Comparison of ENCODE assay signal across 22 mouse cellular contexts in genomic region chr4:108841920-108842578, GRCm38 (mm10). TPM values are rescaled to one million over a fixed set of nuclear protein-coding genes. Genes with fewer than 3 reads are reported as not detected.
DNase-seq lines count a peak whose midpoint lies in the region; ATAC-seq and TF ChIP-seq lines count a peak whose summit lies in the region.
"Had no signal": no experiment of that assay in that cellular context is flagged by ENCODE, and none has a peak within 500 bp of the region (broad histone marks: within the 10 kb centered on the region; RNA-seq: fewer than 3 reads in every experiment).

No protein-coding gene starts in this region.

- no peak for ATAC-seq in heart, embryonic 15.5 days (replicated peaks; ENCODE audit: insufficient number of reproducible peaks, insufficient read depth, low FRiP score, low read depth)
- ATAC-seq in heart, embryonic 12.5 days (ENCODE audit: insufficient number of reproducible peaks, low FRiP score) = no peak
- ATAC-seq in liver, postnatal 0 days = peak; percentile 79
- ATAC-seq in liver, embryonic 11.5 days (replicated peaks; ENCODE audit: low FRiP score) = no peak
- peak; percentile 65; the same call in 1 of the 2 replicates for ATAC-seq in stomach, embryonic 15.5 days (ENCODE audit: insufficient read depth, low FRiP score, low read depth)
- ATAC-seq: activated CD4-positive, CD25-positive, alpha-beta regulatory T cell, adult 4 months; forebrain, embryonic 13.5 days; forebrain, postnatal 0 days; Patski had no signal

- H3K4me2 ChIP-seq in heart, embryonic 15.5 days = no peak overlapping the region
- no peak overlapping the region for H3K4me2 ChIP-seq in heart, embryonic 12.5 days
- no peak overlapping the region for H3K4me2 ChIP-seq in liver, postnatal 0 days (ENCODE audit: low read depth, low read length)
- no peak overlapping the region for H3K4me2 ChIP-seq in liver, embryonic 11.5 days
- H3K4me2 ChIP-seq in stomach, embryonic 15.5 days = no peak overlapping the region
- H3K4me2 ChIP-seq: embryonic facial prominence, embryonic 13.5 days; forebrain, embryonic 13.5 days; heart, embryonic 11.5 days; hindbrain, embryonic 14.5 days had no signal

- H3K27ac ChIP-seq in heart, embryonic 15.5 days = 0 out of 2 replicates have a peak overlapping the region, but pooled peaks have one; percentile 0
- no peak overlapping the region for H3K27ac ChIP-seq in heart, embryonic 12.5 days (ENCODE audit: poor library complexity, severe bottlenecking)
- H3K27ac ChIP-seq in liver, postnatal 0 days (ENCODE audit: low read depth) = peak overlapping the region; percentile 76
- H3K27ac ChIP-seq in liver, embryonic 11.5 days (ENCODE audit: low read depth, low read length) = no peak overlapping the region
- H3K27ac ChIP-seq in stomach, embryonic 15.5 days = no peak overlapping the region
- H3K27ac ChIP-seq: embryonic facial prominence, embryonic 13.5 days; forebrain, embryonic 13.5 days; heart, adult 2 months; hindbrain, embryonic 14.5 days had no signal

- no peaks in the 10 kb centered on the region for H3K36me3 ChIP-seq in heart, embryonic 15.5 days
- H3K36me3 ChIP-seq in heart, embryonic 12.5 days = peaks cover 10% of the 10 kb centered on the region
- H3K36me3 ChIP-seq in liver, postnatal 0 days (replicated peaks; ENCODE audit: insufficient read depth, low read length) = no peaks in the 10 kb centered on the region
- H3K36me3 ChIP-seq in liver, embryonic 11.5 days (ENCODE audit: control insufficient read depth, insufficient read depth, low read length) = peaks cover 2% of the 10 kb centered on the region; the same call in 1 of the 2 replicates
- no peaks in the 10 kb centered on the region for H3K36me3 ChIP-seq in stomach, embryonic 15.5 days

- no peak overlapping the region for H3K9ac ChIP-seq in heart, embryonic 15.5 days
- H3K9ac ChIP-seq in heart, embryonic 12.5 days = no peak overlapping the region
- no peak overlapping the region for H3K9ac ChIP-seq in liver, postnatal 0 days (replicated peaks)
- H3K9ac ChIP-seq in liver, embryonic 11.5 days (ENCODE audit: low read depth, low read length) = no peak overlapping the region
- H3K9ac ChIP-seq in stomach, embryonic 15.5 days = no peak overlapping the region
- H3K9ac ChIP-seq: embryonic facial prominence, embryonic 13.5 days; forebrain, embryonic 13.5 days; forebrain, postnatal 0 days; hindbrain, embryonic 14.5 days had no signal

- WGBS in heart, embryonic 15.5 days = 58% methylated on average over 7 of the region's 7 CpGs
- 74% methylated on average over 7 of the region's 7 CpGs for WGBS in heart, embryonic 12.5 days
- 61% methylated on average over 7 of the region's 7 CpGs for WGBS in liver, postnatal 0 days (ENCODE audit: insufficient replicate concordance)
- WGBS in liver, embryonic 11.5 days = 74% methylated on average over 7 of the region's 7 CpGs
- 65% methylated on average over 7 of the region's 7 CpGs for WGBS in stomach, embryonic 15.5 days

- DNase-seq in liver, postnatal 0 days = peak; percentile 38
- DNase-seq in liver, embryonic 11.5 days (ENCODE audit: low spot score) = no peak
- no peak for DNase-seq in frontal cortex, postnatal 25 days (ENCODE audit: low spot score in 2 of 2)
- no peak for DNase-seq in frontal cortex, postnatal 10 days (ENCODE audit: low spot score in 2 of 2)
- DNase-seq: adrenal gland, postnatal 14 days; cerebellum, adult 11-12 months; cerebellum, adult 9-11 months; cerebellum, postnatal 36 days; forebrain, postnatal 0 days; gastrocnemius, postnatal 10 days; heart, adult 2 months; heart, postnatal 14 days had no signal

- H3K4me1 ChIP-seq in heart, embryonic 15.5 days (replicated peaks) = peaks cover 24% of the 10 kb centered on the region
- H3K4me1 ChIP-seq in heart, embryonic 12.5 days (replicated peaks) = peaks cover 20% of the 10 kb centered on the region
- H3K4me1 ChIP-seq in liver, postnatal 0 days (ENCODE audit: insufficient read depth) = peaks cover 4% of the 10 kb centered on the region; the same call in 1 of the 2 replicates
- peaks cover 4% of the 10 kb centered on the region; the same call in 1 of the 2 replicates for H3K4me1 ChIP-seq in liver, embryonic 11.5 days (replicated peaks; ENCODE audit: control insufficient read depth, insufficient read depth, low read length)
- no peaks in the 10 kb centered on the region for H3K4me1 ChIP-seq in stomach, embryonic 15.5 days

- no peaks in the 10 kb centered on the region for H3K9me3 ChIP-seq in heart, embryonic 15.5 days (replicated peaks)
- H3K9me3 ChIP-seq in heart, embryonic 12.5 days (replicated peaks) = no peaks in the 10 kb centered on the region
- no peaks in the 10 kb centered on the region for H3K9me3 ChIP-seq in liver, postnatal 0 days (ENCODE audit: low read length)
- no peaks in the 10 kb centered on the region for H3K9me3 ChIP-seq in liver, embryonic 11.5 days (ENCODE audit: control insufficient read depth, low read length)
- no peaks in the 10 kb centered on the region for H3K9me3 ChIP-seq in stomach, embryonic 15.5 days
- H3K9me3 ChIP-seq: embryonic facial prominence, embryonic 13.5 days; forebrain, embryonic 13.5 days; hindbrain, embryonic 10.5 days had no signal

- H3K4me3 ChIP-seq in heart, embryonic 15.5 days = no peak overlapping the region
- H3K4me3 ChIP-seq in heart, embryonic 12.5 days = no peak overlapping the region
- H3K4me3 ChIP-seq in liver, postnatal 0 days (ENCODE audit: low read depth, low read length) = no peak overlapping the region
- no peak overlapping the region for H3K4me3 ChIP-seq in liver, embryonic 11.5 days (ENCODE audit: low read depth, low read length)
- no peak overlapping the region for H3K4me3 ChIP-seq in stomach, embryonic 15.5 days (replicated peaks)
- H3K4me3 ChIP-seq: embryonic facial prominence, embryonic 13.5 days; forebrain, embryonic 13.5 days; heart, adult 2 months; hindbrain, embryonic 10.5 days had no signal

- no peaks in the 10 kb centered on the region for H3K27me3 ChIP-seq in heart, embryonic 15.5 days
- no peaks in the 10 kb centered on the region for H3K27me3 ChIP-seq in heart, embryonic 12.5 days (replicated peaks)
- H3K27me3 ChIP-seq in liver, postnatal 0 days (ENCODE audit: insufficient read depth, low read length) = no peaks in the 10 kb centered on the region
- H3K27me3 ChIP-seq in liver, embryonic 11.5 days (replicated peaks; ENCODE audit: control insufficient read depth, insufficient read depth, low read length) = no peaks in the 10 kb centered on the region
- no peaks in the 10 kb centered on the region for H3K27me3 ChIP-seq in stomach, embryonic 15.5 days (replicated peaks)
- H3K27me3 ChIP-seq: embryonic facial prominence, embryonic 13.5 days; forebrain, embryonic 13.5 days; Patski had no signal

- TF ChIP-seq CTCF in liver, postnatal 0 days (IDR thresholded peaks at IDR 0.05; ENCODE audit: low read depth) = no peak

- TF ChIP-seq EP300 in liver, postnatal 0 days (IDR thresholded peaks at IDR 0.05; ENCODE audit: low read depth) = no peak

RNA-seq across cellular contexts. Expression of gene Kti12, which starts 5.5 kb away (rescaled TPM):
- polyA plus RNA-seq in heart, embryonic 15.5 days (2015; fragmentation: Nextera tagmentation; extraction: Ambion mirVana) = 21.3 and 28.2 TPM in 2 replicates
- 25.9 and 30.8 TPM in 2 replicates for polyA plus RNA-seq in heart, embryonic 12.5 days (2016; fragmentation: Nextera tagmentation; extraction: Ambion mirVana)
- polyA plus RNA-seq in liver, postnatal 0 days (2015; fragmentation: Nextera tagmentation; extraction: Ambion mirVana) = 27.6 and 29.6 TPM in 2 replicates
- 94.2 and 101 TPM in 2 replicates for polyA plus RNA-seq in liver, embryonic 11.5 days (2014; fragmentation: Nextera tagmentation; extraction: Ambion mirVana)
- 54.8 TPM in 2 replicates for polyA plus RNA-seq in stomach, embryonic 15.5 days (2015; fragmentation: Nextera tagmentation; extraction: Ambion mirVana)

RNA-seq across cellular contexts. Expression of gene A730015C16Rik, which starts 6.4 kb away (rescaled TPM):
- 1.3 and 1.8 TPM in 2 replicates for polyA plus RNA-seq in heart, embryonic 15.5 days (2015; fragmentation: Nextera tagmentation; extraction: Ambion mirVana)
- polyA plus RNA-seq in heart, embryonic 12.5 days (2016; fragmentation: Nextera tagmentation; extraction: Ambion mirVana) = 1.7 and 2.0 TPM in 2 replicates
- polyA plus RNA-seq in liver, postnatal 0 days (2015; fragmentation: Nextera tagmentation; extraction: Ambion mirVana) = 0.27 and 0.72 TPM in 2 replicates
- 0.51 and 0.92 TPM in 2 replicates for polyA plus RNA-seq in liver, embryonic 11.5 days (2014; fragmentation: Nextera tagmentation; extraction: Ambion mirVana)
- polyA plus RNA-seq in stomach, embryonic 15.5 days (2015; fragmentation: Nextera tagmentation; extraction: Ambion mirVana) = 0.98 and 2.5 TPM in 2 replicates
- polyA plus RNA-seq: heart, adult 2 months had no signal

RNA-seq across cellular contexts. Expression of gene Txndc12, which starts 7.6 kb away (rescaled TPM):
- polyA plus RNA-seq in heart, embryonic 15.5 days (2015; fragmentation: Nextera tagmentation; extraction: Ambion mirVana) = 107 and 122 TPM in 2 replicates
- 138 and 141 TPM in 2 replicates for polyA plus RNA-seq in heart, embryonic 12.5 days (2016; fragmentation: Nextera tagmentation; extraction: Ambion mirVana)
- polyA plus RNA-seq in liver, postnatal 0 days (2015; fragmentation: Nextera tagmentation; extraction: Ambion mirVana) = 43.1 and 44.2 TPM in 2 replicates
- polyA plus RNA-seq in liver, embryonic 11.5 days (2014; fragmentation: Nextera tagmentation; extraction: Ambion mirVana) = 61.9 and 63.8 TPM in 2 replicates
- polyA plus RNA-seq in stomach, embryonic 15.5 days (2015; fragmentation: Nextera tagmentation; extraction: Ambion mirVana) = 97.2 and 108 TPM in 2 replicates

RNA-seq across cellular contexts. Expression of gene Btf3l4, which starts 8.6 kb away (rescaled TPM):
- 135 and 166 TPM in 2 replicates for polyA plus RNA-seq in heart, embryonic 15.5 days (2015; fragmentation: Nextera tagmentation; extraction: Ambion mirVana)
- 182 and 186 TPM in 2 replicates for polyA plus RNA-seq in heart, embryonic 12.5 days (2016; fragmentation: Nextera tagmentation; extraction: Ambion mirVana)
- polyA plus RNA-seq in liver, postnatal 0 days (2015; fragmentation: Nextera tagmentation; extraction: Ambion mirVana) = 56.9 and 64.1 TPM in 2 replicates
- 121 and 125 TPM in 2 replicates for polyA plus RNA-seq in liver, embryonic 11.5 days (2014; fragmentation: Nextera tagmentation; extraction: Ambion mirVana)
- 122 and 145 TPM in 2 replicates for polyA plus RNA-seq in stomach, embryonic 15.5 days (2015; fragmentation: Nextera tagmentation; extraction: Ambion mirVana)

RNA-seq across cellular contexts. Expression of gene Rab3b, which starts 36.8 kb away (rescaled TPM):
- 4.5 and 11.2 TPM in 2 replicates for polyA plus RNA-seq in heart, embryonic 15.5 days (2015; fragmentation: Nextera tagmentation; extraction: Ambion mirVana)
- polyA plus RNA-seq in heart, embryonic 12.5 days (2016; fragmentation: Nextera tagmentation; extraction: Ambion mirVana) = 6.7 and 7.2 TPM in 2 replicates
- polyA plus RNA-seq in liver, postnatal 0 days (2015; fragmentation: Nextera tagmentation; extraction: Ambion mirVana) = 3.9 and 4.3 TPM in 2 replicates
- polyA plus RNA-seq in liver, embryonic 11.5 days (2014; fragmentation: Nextera tagmentation; extraction: Ambion mirVana) = 7.3 and 9.7 TPM in 2 replicates
- polyA plus RNA-seq in stomach, embryonic 15.5 days (2015; fragmentation: Nextera tagmentation; extraction: Ambion mirVana) = 10.8 and 11.9 TPM in 2 replicates
- polyA plus RNA-seq: activated CD4-positive, CD25-positive, alpha-beta regulatory T cell, adult 4 months had no signal

Comparison
In these comparisons a context has a peak if more than half of its experiments do, and no peak if none do; other contexts are left out.
1. ATAC-seq: peak in liver, postnatal 0 days (single experiment) and stomach, embryonic 15.5 days (single experiment); none in heart, embryonic 15.5 days (single experiment), heart, embryonic 12.5 days (single experiment) and liver, embryonic 11.5 days (single experiment).
2. H3K27ac ChIP-seq: peak in heart, embryonic 15.5 days (single experiment) and liver, postnatal 0 days (single experiment); none in heart, embryonic 12.5 days (single experiment), liver, embryonic 11.5 days (single experiment) and stomach, embryonic 15.5 days (single experiment).